Mouse (Mus musculus): ENCODE results near the gene Fbxl8.

Gene Fbxl8

DNA sequence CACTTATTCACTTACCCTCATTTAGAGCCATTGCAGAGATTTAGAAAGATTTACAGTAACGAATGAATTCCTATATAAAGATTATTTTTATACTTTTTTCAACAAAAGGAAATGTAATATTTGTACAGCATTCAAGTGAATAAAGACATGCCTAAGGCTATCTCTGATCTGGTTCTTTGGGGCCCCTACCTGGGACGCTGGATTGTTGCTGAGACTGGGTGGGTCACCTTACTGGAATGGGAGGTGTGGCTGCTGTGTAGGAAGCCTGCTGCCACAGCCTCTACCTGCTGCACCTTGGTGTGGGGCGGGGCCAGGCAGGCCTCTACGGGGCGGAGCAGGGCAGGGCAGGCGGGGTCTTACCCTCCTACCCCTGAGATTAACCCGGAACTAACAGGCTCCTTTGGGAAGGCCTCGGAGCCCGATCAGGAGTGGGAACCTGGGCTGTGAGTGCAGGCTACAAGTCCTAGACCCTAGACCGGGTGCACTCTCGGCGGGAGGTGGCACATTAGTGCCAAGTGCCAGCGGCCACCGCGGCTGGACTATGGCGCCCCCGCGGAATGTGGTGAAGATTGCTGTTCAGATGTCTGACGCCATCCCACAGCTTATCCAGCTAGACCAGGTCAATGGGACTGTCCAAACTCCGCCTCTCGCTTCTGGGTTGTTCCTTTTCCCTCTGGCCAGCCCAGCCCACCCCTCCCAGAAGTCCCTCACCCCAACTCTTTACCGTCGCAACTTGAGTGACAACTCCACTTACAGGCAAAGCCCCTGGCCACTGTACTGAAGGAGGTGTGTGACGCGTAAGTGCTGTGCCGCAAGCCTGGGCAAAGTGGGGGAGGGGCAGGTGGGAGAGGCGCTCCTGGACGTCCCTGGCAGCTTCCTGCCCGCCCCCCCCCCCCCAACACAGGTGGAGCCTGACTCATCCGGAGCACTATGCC is 41.0 kb downstream of the Fbxl8 start, which contains the start of gene Elmo3:
TSS of gene Elmo3 (plus strand) at position 391 of the 935 bp plus-strand sequence.
- peak; percentile 87 for DNase-seq

GRCm38 (mm10) chr8:105306146-105306691 is 41.8 kb downstream of the Fbxl8 start:
- DNase-seq = peak; percentile 68

GRCm38 (mm10) chr8:105307670-105308069 is 43.2 kb downstream of the Fbxl8 start:
- peak; percentile 57 for DNase-seq

DNA sequence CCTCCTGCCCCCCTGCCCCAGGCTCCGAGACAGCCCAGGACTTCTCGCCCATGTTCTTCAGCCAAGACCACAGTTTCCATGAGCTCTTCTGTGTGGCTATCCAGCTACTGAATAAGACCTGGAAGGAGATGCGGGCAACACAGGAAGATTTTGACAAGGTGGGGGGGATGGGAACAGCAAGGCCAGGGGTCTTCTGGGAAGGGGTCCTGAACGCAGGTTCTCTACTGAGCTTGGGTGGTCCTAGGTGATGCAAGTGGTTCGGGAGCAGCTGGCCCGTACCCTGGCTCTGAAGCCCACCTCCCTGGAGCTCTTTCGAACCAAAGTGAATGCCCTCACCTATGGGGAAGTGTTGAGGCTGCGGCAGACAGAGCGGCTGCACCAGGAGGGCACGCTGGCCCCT is 44.0 kb downstream of the Fbxl8 start:
- DNase-seq = peak; percentile 65

DNA sequence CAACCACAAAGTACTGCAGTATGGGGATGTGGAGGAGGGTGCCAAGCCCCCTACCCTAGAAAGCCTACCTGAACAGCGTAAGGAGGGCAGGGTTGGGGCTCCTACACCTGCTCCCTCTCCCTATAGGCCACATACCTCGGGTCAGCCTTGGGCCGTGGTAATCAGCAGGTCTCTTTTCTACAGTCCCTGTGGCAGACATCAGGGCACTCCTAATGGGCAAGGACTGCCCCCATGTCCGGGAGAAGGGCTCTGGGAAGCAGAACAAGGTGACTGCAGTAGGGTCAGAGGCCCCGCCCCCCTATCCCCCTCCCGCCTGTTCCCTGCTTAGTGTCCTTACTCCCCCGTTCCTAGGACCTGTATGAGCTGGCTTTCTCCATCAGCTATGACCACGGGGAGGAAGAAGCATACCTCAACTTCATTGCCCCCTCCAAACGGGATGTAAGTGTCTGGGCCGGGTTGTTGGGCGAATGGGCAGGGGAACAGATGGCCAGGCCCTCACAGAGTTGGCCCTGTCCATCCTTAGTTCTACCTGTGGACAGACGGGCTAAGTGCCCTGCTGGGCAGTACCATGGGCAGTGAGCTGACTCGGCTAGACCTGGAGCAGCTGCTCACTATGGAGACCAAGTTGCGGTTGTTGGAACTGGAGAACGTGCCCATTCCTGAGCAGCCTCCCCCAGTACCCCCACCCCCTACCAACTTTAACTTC is 44.8 kb downstream of the Fbxl8 start:
- DNase-seq = peak; percentile 96

DNA sequence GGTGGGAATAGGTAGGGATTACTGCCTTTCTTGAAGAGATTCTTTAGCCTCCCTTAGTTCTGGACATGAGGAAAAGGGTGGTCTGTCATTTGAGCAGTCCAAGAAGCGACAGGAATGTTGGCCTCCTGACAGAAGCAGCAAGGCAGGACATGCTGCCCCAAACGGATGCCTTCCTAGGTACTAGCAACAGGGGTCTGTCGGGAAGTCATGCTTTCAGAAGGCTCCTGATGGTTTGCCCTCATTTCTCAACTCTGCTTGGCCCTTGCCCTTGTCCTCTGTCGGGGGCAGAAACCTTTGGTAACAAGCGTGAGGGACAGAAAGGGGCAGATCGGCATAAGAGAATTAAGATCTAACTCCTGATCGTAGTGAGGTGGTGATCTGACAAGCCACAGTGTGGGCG is 45.7 kb downstream of the Fbxl8 start:
- no peak for DNase-seq

DNA sequence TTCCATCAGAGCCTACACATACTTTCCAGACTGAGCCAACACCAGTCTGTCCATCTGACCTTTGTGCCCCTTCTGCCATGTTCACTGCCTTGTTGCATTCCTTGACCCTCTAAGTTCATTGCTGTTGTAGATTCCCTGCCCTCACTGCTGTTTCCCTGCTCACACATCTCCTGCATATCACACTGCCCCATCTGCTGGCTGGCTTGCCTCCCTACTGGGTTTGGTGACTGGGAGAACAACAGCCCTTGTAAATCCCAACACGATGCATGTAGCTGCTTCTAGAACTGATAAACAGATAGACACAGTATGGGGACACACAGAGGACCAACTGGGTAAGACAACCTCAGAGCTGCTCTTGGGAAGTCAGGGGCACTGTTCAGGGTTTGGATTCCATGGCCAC is 47.3 kb downstream of the Fbxl8 start:
- DNase-seq = no peak

GRCm38 (mm10) chr8:105312891-105313481 is 48.5 kb downstream of the Fbxl8 start:
- DNase-seq = peak; percentile 74

DNA sequence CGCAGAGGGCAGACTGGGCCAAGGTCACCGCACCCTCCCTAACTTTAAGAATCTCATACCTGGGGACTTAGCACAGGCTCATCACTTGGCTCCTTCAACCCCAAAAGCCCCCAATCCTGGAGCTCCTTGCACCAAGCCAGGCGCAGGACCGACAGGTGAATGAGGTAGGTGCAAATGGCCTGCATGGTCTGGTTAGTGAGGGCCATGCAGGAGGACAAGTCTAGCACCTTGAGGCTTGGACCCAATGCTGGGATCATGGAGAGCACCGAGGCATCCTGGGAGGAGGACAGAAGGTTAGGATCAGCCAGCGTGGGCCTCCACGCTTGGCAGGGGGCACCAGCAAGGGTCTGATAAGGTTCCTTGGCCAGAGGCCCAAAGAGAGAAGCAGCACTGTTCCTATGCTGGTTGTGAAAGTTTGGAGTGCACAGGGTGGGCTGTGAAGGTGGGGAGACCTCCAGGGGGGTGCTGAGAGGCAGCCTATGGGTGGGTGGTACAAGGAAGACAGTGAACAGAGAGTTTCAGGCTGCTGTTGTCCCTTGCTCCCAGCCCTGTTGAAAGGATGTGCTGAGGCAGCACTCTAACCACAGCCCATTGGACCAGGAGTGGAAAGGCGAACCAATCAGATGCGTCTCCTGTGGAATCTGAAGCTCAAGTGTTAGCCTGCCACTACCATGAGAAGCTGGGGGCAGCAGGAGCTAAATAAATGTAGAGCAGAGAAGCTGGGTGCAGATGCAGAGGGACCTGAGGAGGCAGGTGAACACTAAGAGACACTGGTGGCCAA is 49.4 kb downstream of the Fbxl8 start:
- no peak for DNase-seq

DNA sequence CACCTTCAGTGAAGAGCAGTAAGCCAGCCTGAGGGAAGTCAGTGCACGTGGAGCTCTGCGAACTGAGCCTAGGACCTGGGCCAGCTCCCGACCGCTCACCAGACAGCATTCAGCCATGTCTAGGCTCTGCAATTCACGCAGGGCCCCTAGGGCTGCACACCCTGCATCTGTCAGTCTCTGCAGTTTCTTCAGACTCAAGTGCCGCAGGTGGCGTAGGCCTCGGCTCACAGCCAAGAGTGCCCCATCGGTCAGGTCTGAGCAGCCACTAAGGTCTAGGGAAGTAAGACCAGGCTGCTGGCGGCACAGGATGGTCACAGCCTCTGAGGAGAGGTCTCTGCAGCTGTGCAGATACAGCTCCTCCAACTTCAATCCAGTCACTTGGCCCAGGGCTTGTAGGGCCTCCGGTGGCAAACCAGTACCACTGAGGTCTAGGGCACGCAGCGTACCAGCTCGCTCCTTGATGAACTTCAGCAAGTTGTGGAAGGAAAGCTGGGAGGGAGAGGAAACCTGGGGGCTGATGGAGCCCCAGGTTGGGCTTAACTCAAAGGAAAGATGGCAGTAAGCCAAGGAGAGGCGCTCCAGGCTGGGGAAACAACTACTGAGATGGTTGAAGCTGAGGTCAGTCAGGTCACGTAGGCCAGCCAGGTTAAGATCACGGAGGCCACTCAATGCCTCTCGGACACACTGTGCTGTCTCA is 50.8 kb downstream of the Fbxl8 start:
- peak; percentile 74 for DNase-seq

GRCm38 (mm10) chr8:105317941-105318340 is 53.5 kb downstream of the Fbxl8 start:
- DNase-seq = peak; percentile 40

DNA sequence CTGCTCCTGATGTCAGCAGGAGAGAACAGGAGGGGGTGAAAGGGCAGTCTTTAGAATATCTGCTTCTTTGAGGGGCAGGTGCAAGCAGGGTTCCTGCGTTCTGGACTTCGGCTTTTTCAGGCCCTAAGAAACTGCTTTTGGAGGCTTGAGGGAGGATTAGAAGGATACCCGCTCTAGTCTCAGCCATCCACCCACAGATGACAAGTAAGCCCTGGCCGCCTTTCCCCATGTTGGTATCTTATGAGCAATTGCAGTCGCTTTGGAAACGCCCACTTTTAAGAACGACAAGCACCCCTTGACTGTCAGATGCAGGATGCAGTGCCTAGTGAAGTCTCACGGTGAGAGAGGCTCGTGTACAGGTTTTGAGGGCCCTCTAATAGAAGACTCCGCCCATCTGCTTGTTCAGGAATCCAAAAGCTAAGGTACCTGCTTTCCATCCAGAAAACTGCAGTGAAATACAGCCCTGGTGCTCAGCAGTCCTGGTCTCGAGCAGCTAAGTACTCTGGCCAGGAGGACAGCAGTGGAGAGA is 54.3 kb downstream of the Fbxl8 start:
- no peak for DNase-seq
